Mouse (Mus musculus) neural tube, embryonic 11.5 days (tissue): ENCODE results near the gene Foxa1. TPM values are rescaled to one million over a fixed set of nuclear protein-coding genes. Genes with fewer than 3 reads are reported as not detected.

Experiments used
- ATAC-seq: fragments of 200-750 bp; cut with Nextera tagmentation; 2 replicates; pipeline ENCODE4 v1.8.0; 2017; ENCODE audit warnings: moderate number of reproducible peaks, mild to moderate bottlenecking, moderate TSS enrichment, moderate library complexity; ENCODE audit not compliant: insufficient read depth, low FRiP score, low TSS enrichment
- DNase-seq: peaks from one replicate; pipeline ENCODE4 v3.0.0-alpha.2; 2015; ENCODE audit warnings: low spot score
- H3K27ac ChIP-seq: fragments of 300-500 bp; sonication (generic); 2 replicates; pipeline ENCODE4 v1.5.1; 2014; ENCODE audit warnings: low read depth, mild to moderate bottlenecking, low read length
- H3K27me3 ChIP-seq: fragments of 300-500 bp; sonication (generic); 2 replicates; pipeline ENCODE4 v1.6.1; 2014; ENCODE audit warnings: mild to moderate bottlenecking, low read length, mixed read lengths; ENCODE audit not compliant: control insufficient read depth, insufficient read depth
- H3K36me3 ChIP-seq: fragments of 300-500 bp; sonication (generic); 2 replicates; pipeline ENCODE4 v1.6.1; 2014; ENCODE audit warnings: mild to moderate bottlenecking, low read length, moderate library complexity, mixed read lengths; ENCODE audit not compliant: control insufficient read depth, insufficient read depth
- H3K4me1 ChIP-seq: fragments of 300-500 bp; sonication (generic); 2 replicates; pipeline ENCODE4 v1.6.1; 2014; ENCODE audit warnings: low read length, mixed read lengths; ENCODE audit not compliant: control insufficient read depth, insufficient read depth
- H3K4me2 ChIP-seq: fragments of 300-500 bp; sonication (generic); 2 replicates; pipeline ENCODE4 v1.6.1; 2014; ENCODE audit warnings: low read depth, mild to moderate bottlenecking, moderate library complexity
- H3K4me3 ChIP-seq: fragments of 300-500 bp; sonication (generic); 2 replicates; pipeline ENCODE4 v1.5.1; 2014; ENCODE audit warnings: low read depth, low read length
- H3K9ac ChIP-seq: fragments of 300-500 bp; sonication (generic); 2 replicates; pipeline ENCODE4 v1.6.1; 2014; ENCODE audit warnings: mild to moderate bottlenecking, low read length
- H3K9me3 ChIP-seq: fragments of 300-500 bp; sonication (generic); 2 replicates; pipeline ENCODE4 v1.6.1; 2016; ENCODE audit warnings: low read length; ENCODE audit not compliant: control insufficient read depth
- WGBS: fragments of 180-500 bp; shearing (Covaris S2); extraction: QIAGEN DNeasy Blood & Tissue Kit; methylation state at CpG from one replicate; pipeline ENCODE4 v1.1.7; 2014; 5-methylcytosine and 5-hydroxymethylcytosine counted together
- polyA plus RNA-seq: library from polyadenylated mRNA; unstranded; fragments of >200 nt; fragmentation: Nextera tagmentation; extraction: Ambion mirVana; gene quantifications from 2 replicates; pipeline ENCODE4 v1.2.1, GENCODE M21; 2014

Gene Foxa1
- polyA plus RNA-seq, 1 experiment from 2014 or later = 1.6 TPM

DNA sequence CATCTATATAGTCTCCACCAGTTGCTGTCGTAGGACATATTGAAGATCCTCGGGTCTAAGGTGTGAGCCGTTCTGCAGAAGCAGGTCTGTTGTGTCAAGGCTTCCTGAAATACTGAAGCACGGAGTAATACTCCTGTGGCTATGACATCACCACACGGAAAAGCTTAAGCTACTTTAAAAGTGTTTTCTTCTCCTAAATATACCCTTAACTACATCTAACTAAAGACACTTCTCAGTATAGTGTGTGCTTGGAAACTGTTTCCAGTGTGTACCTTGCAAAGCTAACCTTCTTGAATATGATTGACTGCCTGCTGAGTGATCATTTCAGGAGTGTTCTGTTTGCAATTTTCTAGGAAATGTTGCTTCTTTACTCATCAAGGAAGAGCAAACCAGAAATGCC is 35.2 kb downstream of the Foxa1 start:
- Histone ChIP-seq H3K9me3 (no peaks in the 10 kb centered on the region), H3K27me3 (no peaks in the 10 kb centered on the region), H3K4me3 (no peak overlapping the region), H3K27ac (no peak overlapping the region), H3K9ac (no peak overlapping the region), H3K4me2 (no peak overlapping the region), H3K4me1 (no peaks in the 10 kb centered on the region), H3K36me3 (no peaks in the 10 kb centered on the region)
- 88% methylated on average over 5 of the region's 5 CpGs for WGBS
- ATAC-seq = no peak
- DNase-seq = no peak

DNA sequence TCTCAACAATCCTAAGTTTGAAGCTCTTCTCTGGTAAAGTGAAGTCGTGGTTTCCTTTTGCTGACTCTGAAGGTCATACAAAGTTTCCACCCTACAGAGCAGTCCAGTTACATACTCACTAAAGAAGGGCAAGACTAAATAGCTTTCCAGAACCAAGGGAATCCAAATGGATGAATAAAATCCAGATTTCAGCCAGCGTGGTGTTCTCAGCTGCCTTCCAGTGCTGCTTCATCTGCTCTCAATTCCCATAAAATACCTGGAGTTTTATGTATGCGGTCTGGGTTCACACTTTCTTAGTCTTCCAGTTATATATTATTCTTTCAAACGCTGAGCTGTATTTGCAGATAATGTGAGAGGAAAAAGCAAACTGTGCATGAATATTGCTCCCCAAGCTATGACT is 35.6 kb downstream of the Foxa1 start:
- DNase-seq (no peak), ATAC-seq (no peak)
- Histone ChIP-seq H3K27ac (no peak overlapping the region), H3K27me3 (no peaks in the 10 kb centered on the region), H3K4me1 (no peaks in the 10 kb centered on the region), H3K9ac (no peak overlapping the region), H3K4me2 (no peak overlapping the region), H3K4me3 (no peak overlapping the region), H3K36me3 (no peaks in the 10 kb centered on the region), H3K9me3 (no peaks in the 10 kb centered on the region)
- 87% methylated on average over 4 of the region's 4 CpGs for WGBS

DNA sequence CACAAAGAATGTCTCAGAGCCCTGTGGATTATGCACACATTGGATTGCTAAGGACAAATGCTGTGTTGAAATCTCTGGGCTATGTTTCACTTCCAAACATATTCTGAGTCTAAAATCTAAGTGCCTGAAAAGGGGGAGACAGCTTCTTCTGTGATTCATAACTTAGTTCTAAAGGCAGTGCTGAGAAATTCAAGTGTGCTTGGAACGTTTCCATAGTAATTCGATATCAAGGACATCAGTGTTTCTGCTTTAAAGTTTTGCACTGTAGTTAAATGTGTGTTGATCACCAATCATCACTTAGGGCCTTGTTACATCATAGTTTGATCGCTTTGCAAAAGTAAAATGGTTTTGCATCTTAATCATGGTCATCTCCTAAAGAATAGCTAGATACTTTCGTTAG is 37.0 kb downstream of the Foxa1 start:
- Histone ChIP-seq H3K27me3 (no peaks in the 10 kb centered on the region), H3K27ac (no peak overlapping the region), H3K9me3 (no peaks in the 10 kb centered on the region), H3K36me3 (no peaks in the 10 kb centered on the region), H3K4me3 (no peak overlapping the region), H3K4me1 (no peaks in the 10 kb centered on the region), H3K4me2 (no peak overlapping the region), H3K9ac (no peak overlapping the region)
- no peak for DNase-seq
- whole genome bisulfite sequencing = 81% methylated on average over 4 of the region's 4 CpGs
- no peak for ATAC-seq

DNA sequence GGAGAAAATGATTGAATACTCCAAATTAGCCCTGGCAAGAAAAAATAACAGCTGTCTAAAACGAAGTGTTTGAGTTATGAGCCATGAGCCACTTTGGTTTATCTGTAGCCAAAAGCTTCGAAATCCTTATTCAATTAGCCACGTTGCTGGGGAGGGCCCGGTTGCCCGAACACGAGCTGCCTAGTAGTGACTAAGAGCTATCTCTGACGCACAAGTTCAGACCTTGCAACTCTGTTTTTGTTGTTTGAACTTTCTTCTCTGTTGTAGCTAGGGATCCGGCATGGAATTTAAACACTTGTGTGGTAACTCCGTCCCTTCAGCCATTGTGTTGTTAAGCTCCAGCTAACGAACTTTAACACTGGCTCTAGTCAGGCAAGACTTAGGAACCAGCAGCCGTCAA is 37.8 kb downstream of the Foxa1 start:
- Histone ChIP-seq H3K4me3 (no peak overlapping the region), H3K27ac (no peak overlapping the region), H3K9me3 (no peaks in the 10 kb centered on the region), H3K9ac (no peak overlapping the region), H3K36me3 (no peaks in the 10 kb centered on the region), H3K27me3 (no peaks in the 10 kb centered on the region), H3K4me2 (no peak overlapping the region), H3K4me1 (no peaks in the 10 kb centered on the region)
- no peak for DNase-seq
- WGBS = 67% methylated on average over 11 of the region's 11 CpGs
- ATAC-seq = no peak

DNA sequence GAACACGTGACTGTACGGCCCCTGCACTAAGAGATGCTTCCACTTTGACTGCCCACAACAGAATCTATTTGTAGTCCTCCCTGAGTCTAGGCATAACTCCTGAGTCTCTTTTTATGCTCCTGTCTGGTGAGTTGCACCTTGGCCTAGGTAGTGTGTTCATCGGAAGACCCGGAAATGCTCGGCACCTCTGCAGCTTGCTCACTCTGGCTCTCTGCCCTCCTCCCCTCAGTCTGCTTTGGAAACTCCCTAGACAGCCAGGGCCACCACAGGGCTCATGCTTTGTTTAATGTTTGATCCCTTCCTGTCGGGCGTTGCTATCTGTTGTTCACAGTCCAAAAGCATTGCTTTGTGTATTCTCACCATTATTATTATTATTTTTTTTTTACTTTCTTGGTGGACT is 41.4 kb downstream of the Foxa1 start:
- Histone ChIP-seq H3K36me3 (no peaks in the 10 kb centered on the region), H3K27ac (no peak overlapping the region), H3K9ac (no peak overlapping the region), H3K4me2 (no peak overlapping the region), H3K27me3 (no peaks in the 10 kb centered on the region), H3K4me3 (no peak overlapping the region), H3K4me1 (no peaks in the 10 kb centered on the region), H3K9me3 (no peaks in the 10 kb centered on the region)
- no peak for DNase-seq
- WGBS = 89% methylated on average over 7 of the region's 7 CpGs
- ATAC-seq = no peak

DNA sequence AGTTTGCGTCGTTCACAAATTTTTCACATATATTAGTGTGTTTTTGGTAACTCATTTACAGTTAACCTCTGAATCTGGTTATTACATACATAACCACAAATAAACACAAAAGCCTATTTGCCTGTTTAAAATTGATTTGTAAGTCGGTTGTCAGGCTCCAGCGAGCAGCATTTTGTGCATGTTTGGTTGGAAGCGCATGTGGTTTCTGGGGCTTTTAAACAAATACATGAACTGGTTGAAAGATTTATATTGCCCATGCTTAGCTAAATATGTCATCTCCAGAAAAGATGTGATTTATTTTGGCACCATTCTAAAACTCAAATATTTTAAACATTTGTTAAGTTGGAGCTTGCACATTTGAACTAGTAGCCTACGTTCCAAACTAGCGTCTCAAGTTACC is 46.5 kb downstream of the Foxa1 start:
- no peak for DNase-seq
- no peaks in the 10 kb centered on the region for H3K9me3 ChIP-seq
- no peak overlapping the region for H3K9ac ChIP-seq
- 76% methylated on average over 7 of the region's 7 CpGs for WGBS
- no peak for ATAC-seq
- no peaks in the 10 kb centered on the region for H3K27me3 ChIP-seq
- no peaks in the 10 kb centered on the region for H3K36me3 ChIP-seq
- no peak overlapping the region for H3K4me3 ChIP-seq
- H3K27ac ChIP-seq = no peak overlapping the region
- no peaks in the 10 kb centered on the region for H3K4me1 ChIP-seq
- H3K4me2 ChIP-seq = no peak overlapping the region

DNA sequence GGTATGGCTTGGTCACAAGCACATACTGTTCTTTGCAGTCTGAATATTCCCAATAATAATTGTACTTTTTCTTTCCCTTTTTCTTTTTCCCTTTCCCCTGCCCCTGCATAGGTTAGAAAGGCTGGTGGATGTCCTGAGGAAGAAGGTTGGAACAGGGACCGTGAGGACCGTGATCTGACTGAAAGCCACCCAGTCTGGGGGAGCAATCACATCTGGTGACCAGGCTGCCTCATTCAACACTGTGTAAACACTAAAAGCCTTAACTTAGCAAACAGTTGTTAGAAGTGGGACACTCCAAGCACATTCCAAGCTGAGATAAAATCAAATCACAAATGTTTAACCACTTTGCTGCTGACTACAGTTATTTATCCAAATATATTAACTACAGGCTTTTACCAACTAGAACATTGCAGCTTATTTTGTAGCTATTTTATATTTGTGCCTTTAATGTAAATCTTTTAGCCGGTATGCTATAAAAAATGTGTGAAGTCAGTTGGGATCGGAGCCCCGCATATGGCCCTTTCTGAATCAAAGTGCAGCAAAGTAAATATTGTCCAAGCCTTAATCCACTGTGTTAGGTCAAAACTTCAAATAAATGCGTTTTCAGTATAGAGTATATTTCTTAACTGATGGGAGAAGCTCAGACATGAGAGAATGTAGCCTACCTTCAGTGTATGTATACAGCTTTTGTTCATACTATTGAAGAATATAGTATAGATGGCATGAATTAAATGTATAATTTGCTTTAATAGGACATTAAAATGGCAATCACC is 50.2 kb downstream of the Foxa1 start:
- ATAC-seq (no peak), DNase-seq (no peak)
- 54% methylated on average over 6 of the region's 6 CpGs for WGBS
- no peak overlapping the region for H3K27ac ChIP-seq
- H3K36me3 ChIP-seq = no peaks in the 10 kb centered on the region
- H3K9ac ChIP-seq = no peak overlapping the region
- no peaks in the 10 kb centered on the region for H3K4me1 ChIP-seq
- no peaks in the 10 kb centered on the region for H3K27me3 ChIP-seq
- H3K4me2 ChIP-seq = no peak overlapping the region
- H3K4me3 ChIP-seq = no peak overlapping the region
- no peaks in the 10 kb centered on the region for H3K9me3 ChIP-seq

Other genes with a start within 250 kb of the Foxa1 start
- 0.27 and 0.33 TPM in 2 replicates for gene Ttc6, start 17.2 kb upstream of the Foxa1 start, polyA plus RNA-seq